Mouse (Mus musculus): ENCODE measurements around the gene Actl6a.
"Not testable (repeated sequence)": the region's sequence is repeated elsewhere in the genome, so short reads cannot be mapped to it uniquely, and the experiment has no call there.

DNA sequence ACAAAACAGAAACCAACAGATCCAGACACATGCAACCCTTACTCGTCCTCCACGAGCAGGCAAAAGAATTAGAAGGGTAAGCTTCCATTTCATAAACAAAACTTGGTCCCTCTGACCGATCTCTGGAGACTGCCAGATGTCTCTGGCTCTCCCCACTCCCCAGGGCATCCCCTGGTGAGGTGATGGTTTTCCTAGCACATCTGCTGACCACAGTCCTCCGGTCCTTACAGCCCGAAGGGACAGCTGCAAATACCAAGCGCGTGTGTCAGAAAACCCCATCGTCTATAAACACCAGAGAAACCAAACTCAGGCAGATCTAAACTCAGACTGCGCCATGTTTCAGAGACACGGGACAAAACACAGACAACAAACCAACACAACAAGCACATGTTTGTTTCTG lies 1.5 kb upstream of the Actl6a start:
- not testable (repeated sequence) for TF ChIP-seq CTCF (IDR thresholded peaks at IDR 0.05; ENCODE audit: low read depth); EP300 (optimal IDR thresholded peaks at IDR 0.05)
